Mouse (Mus musculus): ENCODE results near the gene Rb1. TPM values are rescaled to one million over a fixed set of nuclear protein-coding genes. Genes with fewer than 3 reads are reported as not detected.
A peak's percentile ranks its signal among the peaks of the same experiment; 100 is the strongest.

Rb1 gene
- total RNA-seq (2014; rRNA removed; ENCODE audit: low replicate concordance): 7.7 and 12.3 TPM in 2 replicates
- 9.1 and 10.5 TPM in 2 replicates for polyA plus RNA-seq (2015; fragmentation: Nextera tagmentation; extraction: Ambion mirVana)

DNA sequence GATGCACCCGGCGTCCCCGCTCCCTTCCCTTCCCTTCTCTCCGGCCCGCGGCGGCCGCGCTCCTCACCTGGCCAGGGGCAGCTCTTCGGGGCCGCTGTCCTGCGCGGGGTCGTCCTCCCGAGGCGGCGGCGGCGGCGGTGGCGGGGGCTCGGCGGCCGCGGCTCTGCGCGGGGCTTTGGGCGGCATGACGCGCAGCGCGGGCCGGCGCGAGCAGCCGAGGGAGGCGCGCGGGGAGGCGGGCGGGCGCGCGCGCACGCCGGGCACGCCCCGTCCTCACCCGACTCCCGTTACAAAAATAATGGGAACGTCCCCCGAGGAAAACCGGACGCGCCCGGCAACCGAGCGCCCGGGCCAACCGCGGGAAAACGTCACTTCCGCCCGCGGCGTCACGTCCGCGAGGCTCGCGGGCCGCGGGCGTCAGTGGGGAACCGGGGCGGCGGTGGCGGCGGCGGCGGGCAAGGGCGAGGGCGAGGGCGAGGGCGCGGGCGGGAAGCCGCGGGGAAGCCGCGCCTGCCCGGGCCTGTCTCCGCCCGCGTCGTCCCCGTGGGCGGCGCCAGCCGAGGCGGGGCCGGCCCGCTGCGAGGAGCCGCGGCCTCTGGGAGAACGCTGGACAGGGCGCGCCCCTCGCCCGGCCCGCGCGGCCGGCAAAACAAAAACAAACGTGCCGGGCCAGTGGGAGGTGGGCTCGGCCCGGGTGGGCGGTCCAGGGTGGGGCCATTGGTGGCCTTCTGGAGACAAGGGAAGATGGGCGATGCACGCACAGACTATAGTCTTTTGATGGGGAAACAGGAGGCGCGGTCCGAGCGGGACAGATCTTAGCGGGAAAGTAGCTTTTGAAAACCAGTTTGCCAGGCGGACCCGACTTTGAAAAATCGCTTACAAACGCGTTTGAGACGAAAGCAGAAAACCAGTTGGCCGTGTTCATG is at the start of gene Rb1:
TSS of gene Rb1 (minus strand) at position 367 of the 926 bp plus-strand sequence.
- H3K27me3 ChIP-seq (ENCODE audit: control insufficient read depth, insufficient read depth, low read length): no peaks in the 10 kb centered on the region
- peak; percentile 90 for ATAC-seq (ENCODE audit: insufficient read depth, low read depth)
- peaks cover 8% of the 10 kb centered on the region; the same call in 1 of the 2 replicates for H3K4me1 ChIP-seq (ENCODE audit: control insufficient read depth, insufficient read depth)
- peak within 1 kb of the TSS; percentile 95 for H3K4me2 ChIP-seq (ENCODE audit: low read depth, low read length)
- peak within 1 kb of the TSS; percentile 96 for H3K27ac ChIP-seq (ENCODE audit: low read depth)
- H3K9ac ChIP-seq (replicated peaks; ENCODE audit: low read depth, low read length): peak within 1 kb of the TSS; percentile 90
- no peaks in the 10 kb centered on the region for H3K9me3 ChIP-seq (replicated peaks; ENCODE audit: control insufficient read depth, low read length)
- no peaks in the 10 kb centered on the region for H3K36me3 ChIP-seq (replicated peaks; ENCODE audit: control insufficient read depth, insufficient read depth, low read length)
- peak within 1 kb of the TSS; percentile 94 for H3K4me3 ChIP-seq (ENCODE audit: low read depth, low read length)
- TF ChIP-seq CTCF (IDR thresholded peaks at IDR 0.05; ENCODE audit: low read depth) (no peak), EP300 (IDR thresholded peaks at IDR 0.05; ENCODE audit: low read depth) (no peak)
- WGBS: under 1% methylated on average over 106 of the region's 135 CpGs
- DNase-seq (ENCODE audit: low spot score): peak; percentile 76

DNA sequence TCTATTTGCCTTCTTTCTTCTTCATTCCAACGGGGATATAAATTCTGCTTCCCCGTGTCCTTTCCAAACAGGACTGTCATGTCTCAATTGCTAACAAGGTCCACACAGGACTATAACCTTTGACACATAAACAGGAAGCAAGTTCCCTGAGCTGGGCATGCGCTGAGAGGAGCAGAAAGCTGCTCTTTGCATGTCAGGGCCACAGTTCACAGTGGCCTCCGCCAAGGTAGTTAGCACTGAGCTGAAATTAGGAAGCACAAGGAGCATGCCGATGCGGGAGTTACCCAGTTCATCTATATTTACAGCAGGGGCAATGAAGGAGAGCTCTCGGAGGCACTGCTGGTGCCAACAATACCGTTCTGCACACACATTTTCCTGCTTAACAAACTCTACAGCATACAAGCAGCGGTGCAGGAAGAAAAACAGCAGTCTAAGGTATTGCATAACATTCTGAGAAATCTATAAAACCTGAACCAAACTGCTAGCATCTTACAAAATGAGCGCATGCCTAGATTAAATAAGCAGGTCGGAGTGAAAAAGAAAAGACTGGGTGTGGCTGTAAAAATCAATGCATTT is 48.8 kb upstream of the Rb1 start:
- Histone ChIP-seq H3K36me3 (replicated peaks; ENCODE audit: control insufficient read depth, insufficient read depth, low read length) (peaks cover 67% of the 10 kb centered on the region), H3K4me2 (ENCODE audit: low read depth, low read length) (no peak overlapping the region), H3K27ac (ENCODE audit: low read depth) (no peak overlapping the region), H3K9me3 (replicated peaks; ENCODE audit: control insufficient read depth, low read length) (no peaks in the 10 kb centered on the region), H3K9ac (replicated peaks; ENCODE audit: low read depth, low read length) (no peak overlapping the region), H3K4me1 (ENCODE audit: control insufficient read depth, insufficient read depth) (peaks cover 22% of the 10 kb centered on the region), H3K27me3 (ENCODE audit: control insufficient read depth, insufficient read depth, low read length) (no peaks in the 10 kb centered on the region), H3K4me3 (ENCODE audit: low read depth, low read length) (no peak overlapping the region)
- WGBS: 48% methylated on average over 11 of the region's 11 CpGs
- no peak for TF ChIP-seq EP300 (IDR thresholded peaks at IDR 0.05; ENCODE audit: low read depth)
- no peak for TF ChIP-seq CTCF (IDR thresholded peaks at IDR 0.05; ENCODE audit: low read depth)
- ATAC-seq (ENCODE audit: insufficient read depth, low read depth) (no peak), DNase-seq (ENCODE audit: low spot score) (no peak)

DNA sequence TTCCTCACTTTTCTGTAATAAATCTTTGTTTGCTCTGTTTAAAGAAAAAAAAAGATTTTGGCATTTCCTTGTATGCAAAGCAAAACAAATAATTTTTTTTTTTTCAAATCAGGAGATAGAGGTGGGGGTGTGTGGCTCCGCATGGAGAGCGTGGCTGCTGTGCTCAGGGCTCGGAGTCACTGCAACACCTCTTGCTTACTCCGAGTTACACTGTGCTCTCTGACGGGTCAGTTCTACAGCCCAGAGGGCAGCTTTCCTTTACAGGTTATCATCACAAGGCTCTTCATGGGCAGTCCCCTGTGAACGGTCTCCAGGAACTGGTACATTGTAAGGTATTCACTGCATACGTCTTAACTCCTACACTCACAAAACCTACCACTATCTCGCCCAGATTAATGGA is 48.0 kb upstream of the Rb1 start:
- H3K4me1 ChIP-seq (ENCODE audit: control insufficient read depth, insufficient read depth): peaks cover 22% of the 10 kb centered on the region
- H3K9me3 ChIP-seq (replicated peaks; ENCODE audit: control insufficient read depth, low read length): no peaks in the 10 kb centered on the region
- H3K27ac ChIP-seq (ENCODE audit: low read depth): no peak overlapping the region
- no peak overlapping the region for H3K4me2 ChIP-seq (ENCODE audit: low read depth, low read length)
- no peaks in the 10 kb centered on the region for H3K27me3 ChIP-seq (ENCODE audit: control insufficient read depth, insufficient read depth, low read length)
- ATAC-seq (ENCODE audit: insufficient read depth, low read depth): no peak
- DNase-seq (ENCODE audit: low spot score): no peak
- peaks cover 60% of the 10 kb centered on the region for H3K36me3 ChIP-seq (replicated peaks; ENCODE audit: control insufficient read depth, insufficient read depth, low read length)
- H3K9ac ChIP-seq (replicated peaks; ENCODE audit: low read depth, low read length): no peak overlapping the region
- TF ChIP-seq EP300 (IDR thresholded peaks at IDR 0.05; ENCODE audit: low read depth) (no peak), CTCF (IDR thresholded peaks at IDR 0.05; ENCODE audit: low read depth) (no peak)
- WGBS: 59% methylated on average over 8 of the region's 8 CpGs
- no peak overlapping the region for H3K4me3 ChIP-seq (ENCODE audit: low read depth, low read length)

DNA sequence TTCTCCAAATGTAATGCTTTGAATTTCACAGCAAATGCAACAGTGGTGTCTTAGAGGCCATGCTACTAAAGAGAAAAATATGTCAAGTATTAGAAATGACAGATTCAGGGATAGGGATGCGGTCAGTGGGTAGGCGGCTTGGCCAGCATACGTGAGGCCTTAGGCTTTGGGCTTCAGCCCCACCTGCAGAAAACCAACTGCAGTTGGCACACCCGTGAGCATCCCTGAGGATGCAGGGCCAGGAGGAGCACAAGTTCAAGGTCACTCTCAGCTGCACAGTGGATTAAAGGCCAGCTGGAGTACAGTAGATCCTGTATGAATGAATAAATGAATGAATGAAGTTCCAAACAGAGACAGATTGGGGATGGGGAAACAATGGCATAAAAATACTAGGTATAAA is 47.4 kb upstream of the Rb1 start:
- Histone ChIP-seq H3K36me3 (replicated peaks; ENCODE audit: control insufficient read depth, insufficient read depth, low read length) (peaks cover 60% of the 10 kb centered on the region), H3K4me2 (ENCODE audit: low read depth, low read length) (no peak overlapping the region), H3K27ac (ENCODE audit: low read depth) (no peak overlapping the region), H3K27me3 (ENCODE audit: control insufficient read depth, insufficient read depth, low read length) (no peaks in the 10 kb centered on the region), H3K9me3 (replicated peaks; ENCODE audit: control insufficient read depth, low read length) (no peaks in the 10 kb centered on the region), H3K4me3 (ENCODE audit: low read depth, low read length) (no peak overlapping the region), H3K4me1 (ENCODE audit: control insufficient read depth, insufficient read depth) (peaks cover 22% of the 10 kb centered on the region), H3K9ac (replicated peaks; ENCODE audit: low read depth, low read length) (no peak overlapping the region)
- ATAC-seq (ENCODE audit: insufficient read depth, low read depth): no peak
- TF ChIP-seq CTCF (IDR thresholded peaks at IDR 0.05; ENCODE audit: low read depth) (no peak), EP300 (IDR thresholded peaks at IDR 0.05; ENCODE audit: low read depth) (no peak)
- DNase-seq (ENCODE audit: low spot score): no peak
- WGBS: 82% methylated on average over 4 of the region's 4 CpGs

DNA sequence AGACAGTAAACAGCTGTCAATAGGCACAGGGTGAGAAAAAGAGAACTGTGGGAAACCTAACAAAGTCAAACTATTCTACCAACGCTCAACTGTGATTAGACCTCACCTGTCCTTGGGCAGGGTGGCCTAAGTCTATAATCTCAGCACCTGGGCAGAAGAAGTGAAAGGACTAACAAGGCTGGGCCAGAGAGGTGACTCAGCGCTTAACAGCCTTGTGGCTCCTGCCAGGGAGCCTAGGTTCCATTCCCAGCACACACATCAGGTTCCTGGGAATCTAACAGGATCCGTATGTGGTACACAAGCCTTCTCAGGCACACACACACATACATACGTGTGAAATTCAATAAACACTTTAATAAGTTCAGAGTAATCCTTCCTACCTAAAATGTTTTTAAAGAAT is 46.0 kb upstream of the Rb1 start:
- Histone ChIP-seq H3K4me2 (ENCODE audit: low read depth, low read length) (no peak overlapping the region), H3K36me3 (replicated peaks; ENCODE audit: control insufficient read depth, insufficient read depth, low read length) (peaks cover 61% of the 10 kb centered on the region), H3K9ac (replicated peaks; ENCODE audit: low read depth, low read length) (no peak overlapping the region), H3K9me3 (replicated peaks; ENCODE audit: control insufficient read depth, low read length) (no peaks in the 10 kb centered on the region), H3K4me1 (ENCODE audit: control insufficient read depth, insufficient read depth) (peaks cover 12% of the 10 kb centered on the region), H3K4me3 (ENCODE audit: low read depth, low read length) (no peak overlapping the region), H3K27ac (ENCODE audit: low read depth) (no peak overlapping the region), H3K27me3 (ENCODE audit: control insufficient read depth, insufficient read depth, low read length) (no peaks in the 10 kb centered on the region)
- no peak for DNase-seq (ENCODE audit: low spot score)
- 88% methylated on average over 4 of the region's 4 CpGs for WGBS
- no peak for ATAC-seq (ENCODE audit: insufficient read depth, low read depth)
- no peak for TF ChIP-seq CTCF (IDR thresholded peaks at IDR 0.05; ENCODE audit: low read depth)
- no peak for TF ChIP-seq EP300 (IDR thresholded peaks at IDR 0.05; ENCODE audit: low read depth)

Measured in heart, postnatal 0 days (tissue).